Mouse (Mus musculus): Measurements from ENCODE around the gene Macrod1.

DNA sequence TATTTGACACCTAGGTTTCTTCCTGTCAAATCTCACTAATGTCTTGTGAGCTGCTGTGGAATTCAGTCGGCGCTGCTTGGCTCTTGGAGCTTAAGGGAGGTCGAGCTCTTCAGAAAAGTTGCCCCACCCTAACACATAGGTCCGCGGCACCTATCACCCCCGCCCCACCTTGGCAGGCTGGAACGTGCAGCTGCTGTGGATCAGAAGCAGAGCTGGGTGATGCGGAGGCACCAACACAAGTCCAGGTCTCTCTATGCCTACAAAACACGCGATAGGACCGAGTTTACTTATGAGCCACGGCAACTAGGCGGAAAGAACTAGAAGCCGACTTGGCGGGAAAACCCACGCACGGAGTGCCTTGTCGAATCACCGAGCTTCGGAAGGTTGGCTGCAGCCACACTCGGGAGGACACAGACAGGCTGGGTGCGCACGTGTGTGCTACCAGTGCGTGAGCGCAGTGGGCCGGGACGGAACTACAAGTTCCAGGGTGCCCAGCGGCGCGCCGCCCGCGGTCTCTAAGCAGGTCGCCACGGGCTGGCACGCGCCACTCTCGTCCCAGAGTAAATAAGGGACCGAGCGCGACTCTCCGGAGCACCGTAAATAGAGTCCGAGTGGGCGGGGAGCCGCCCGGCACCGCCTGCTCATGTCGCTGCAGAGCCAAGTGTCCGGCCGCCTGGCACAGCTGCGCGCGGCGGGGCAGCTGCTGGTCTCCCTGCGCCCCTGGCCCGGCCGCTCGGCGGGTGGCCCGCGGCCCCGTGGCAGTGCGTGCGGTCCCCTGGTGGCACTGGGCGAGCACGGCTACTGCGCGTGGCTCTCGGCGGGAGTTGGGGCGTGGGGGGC is at the start of gene Macrod1:
- TF ChIP-seq POLR2A (IDR thresholded peaks at IDR 0.05; ENCODE audit: borderline replicate concordance, extremely low read depth, insufficient read depth, insufficient read length, poor library complexity, severe bottlenecking): no peak
- TF ChIP-seq CTCF (IDR thresholded peaks at IDR 0.05; ENCODE audit: borderline replicate concordance, extremely low read depth, insufficient read depth, insufficient read length): no peak

All from brain, embryonic 14.5 days (tissue).